Mouse (Mus musculus) heart, postnatal 10 days (tissue): ENCODE results near the gene Pax2. TPM values are rescaled to one million over a fixed set of nuclear protein-coding genes. Genes with fewer than 3 reads are reported as not detected.

Source experiments
- DNase-seq, 2 experiments: peaks; one replicate each; pipeline ENCODE4 v3.0.0; 2021
- intact Hi-C: fragments of 180-260 bp; cut with DNase I; formaldehyde crosslinking; loops from one replicate; pipeline ENCODE4 v1.15.1; 2025
- total RNA-seq, 2 experiments: library from RNA; stranded (reverse); gene quantifications; 2 replicates each; pipeline ENCODE4 v1.2.3; 2021

Pax2 gene
- total RNA-seq, 2 experiments from 2014 or later = not detected

DNA sequence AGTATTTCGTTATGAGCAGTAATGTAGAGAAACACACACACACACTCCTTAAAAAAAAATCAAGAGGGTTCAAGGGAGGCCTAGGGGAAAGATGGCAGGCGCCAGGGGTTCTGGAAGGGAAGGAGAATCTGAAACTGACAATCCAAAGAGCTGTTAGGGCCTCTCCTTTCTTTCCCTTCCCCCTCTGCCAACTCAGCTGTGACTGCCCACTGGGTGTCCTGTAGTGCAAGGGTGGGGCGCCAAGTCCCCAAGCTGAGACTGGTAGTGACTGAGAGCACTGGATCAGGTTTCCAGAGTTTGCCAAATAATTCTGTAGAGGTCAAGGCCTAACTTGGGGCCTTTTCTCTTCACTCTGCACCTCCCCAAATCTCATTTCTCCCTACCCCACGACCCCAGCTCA, 8.4 kb upstream of the Pax2 start:
- DNase-seq = no peak
- intact Hi-C loops = no loop called here

DNA sequence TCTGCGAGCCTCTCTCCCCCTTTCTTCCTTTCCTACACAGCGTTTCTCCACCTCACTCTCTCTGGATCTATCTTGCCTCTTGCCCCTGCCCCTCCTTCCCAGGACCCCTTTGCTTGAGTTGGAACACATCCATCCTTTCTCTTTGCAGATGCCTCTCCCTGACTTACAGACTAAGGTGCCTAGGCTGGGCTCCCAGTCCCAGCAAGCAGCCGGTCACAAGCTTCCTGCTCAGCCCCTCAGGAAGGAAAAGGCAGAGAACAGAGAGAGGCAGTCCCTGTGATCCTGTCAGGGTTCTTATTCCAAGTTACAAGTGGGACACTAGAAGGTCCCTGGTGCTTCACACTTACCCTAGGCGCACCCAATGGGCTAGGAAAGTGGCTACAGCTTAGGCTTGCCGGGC, 7.6 kb upstream of the Pax2 start:
- intact Hi-C loops = no loop called here
- DNase-seq = no peak

DNA sequence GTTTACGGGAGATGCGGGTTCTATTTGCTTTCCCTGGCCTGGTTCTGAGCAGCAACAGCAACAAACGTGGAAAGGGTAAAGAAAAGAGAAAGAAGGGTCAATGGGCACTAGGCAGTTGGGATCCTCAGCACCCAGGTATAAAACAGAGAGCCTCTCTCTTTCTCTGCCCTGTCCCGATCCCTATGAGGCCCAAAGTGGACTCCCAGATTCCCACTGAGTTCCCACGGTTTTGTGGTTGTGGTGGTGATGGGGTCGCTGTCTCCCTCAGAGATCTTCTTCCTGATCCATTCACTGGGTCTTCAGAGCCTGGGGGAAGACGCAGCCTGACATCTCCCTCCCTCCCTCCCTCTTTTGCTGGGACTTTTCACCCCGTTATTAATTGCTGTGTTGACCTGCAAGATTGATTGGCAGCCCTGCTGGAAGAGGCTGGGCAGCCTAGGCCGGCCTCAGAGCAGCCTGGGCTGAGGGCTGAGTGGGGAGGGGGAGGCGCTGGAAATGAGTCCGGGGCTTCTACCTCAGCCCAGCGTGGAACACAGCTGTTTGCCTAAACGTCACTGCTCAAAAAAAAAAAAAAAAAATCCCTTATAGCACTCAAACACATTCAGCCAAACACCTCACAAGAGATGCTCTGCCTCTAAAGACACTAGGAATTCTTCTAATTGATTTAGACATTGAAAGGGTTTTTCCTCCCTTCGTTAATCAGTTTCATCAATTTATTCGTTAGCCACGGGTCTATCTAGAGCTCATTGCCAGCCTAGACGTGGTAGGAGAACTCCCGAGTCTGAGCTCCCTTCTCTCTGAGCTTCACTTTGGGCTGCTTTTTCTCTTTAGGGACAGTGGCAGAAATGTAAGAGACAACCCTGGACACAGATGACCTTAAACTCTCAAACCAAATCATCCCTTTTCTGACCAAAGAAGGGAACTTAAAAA, 6.5 kb upstream of the Pax2 start:
- intact Hi-C loops = no loop called here
- DNase-seq = no peak

DNA sequence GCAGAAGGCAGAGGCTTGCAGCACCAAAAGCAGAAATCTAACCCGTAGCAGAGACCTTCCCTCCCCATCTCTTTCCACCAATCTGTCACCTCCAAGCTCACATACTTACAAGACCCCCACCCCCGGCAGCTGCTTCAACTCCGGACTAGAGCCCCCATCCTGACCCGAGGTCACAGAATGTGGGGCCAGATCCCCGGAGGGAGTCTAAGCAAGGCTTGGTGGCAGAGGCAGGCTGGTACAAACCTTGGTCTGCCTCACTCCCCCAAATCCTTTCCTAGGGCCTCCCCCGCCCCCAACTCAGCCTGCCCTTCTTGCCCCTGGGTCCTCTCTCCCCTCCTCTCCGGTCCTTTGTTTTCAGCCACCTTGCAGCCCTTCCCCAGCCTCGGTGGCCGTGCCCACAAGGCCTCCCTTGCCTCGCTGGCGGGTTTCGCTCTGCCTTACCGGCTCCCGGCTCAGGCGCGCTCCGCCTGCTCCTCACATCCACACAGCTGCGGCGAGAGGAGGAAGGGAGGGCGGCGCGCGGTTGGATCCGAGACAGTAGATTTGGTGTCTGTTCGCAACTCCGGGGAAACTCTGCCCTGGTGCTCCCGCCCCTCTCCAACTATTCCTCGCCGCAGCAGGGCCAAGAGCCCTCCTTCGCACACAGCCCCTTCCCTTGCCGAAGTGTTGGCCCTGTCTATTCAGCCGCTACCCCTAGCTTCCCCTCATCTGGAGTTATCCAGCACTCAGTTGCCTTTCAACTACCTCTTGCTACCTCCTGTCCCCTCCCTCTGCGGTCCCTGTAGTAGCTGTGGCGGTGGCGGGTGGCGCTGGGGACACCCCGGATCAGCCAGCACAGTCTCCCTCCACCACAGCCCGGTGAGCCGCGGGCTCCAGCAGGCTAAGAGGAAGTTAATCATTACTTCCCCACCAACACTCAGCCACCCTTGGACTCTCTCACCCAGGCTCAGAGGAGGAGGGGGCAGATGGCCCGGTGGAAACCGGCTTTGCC, 5.5 kb upstream of the Pax2 start:
- DNase-seq = peak in 1 of 2 experiments; percentile 24
- intact Hi-C loops = loop anchor here (5.0 kb wide), 1 partner anchor 63 kb away; no protein-coding TSS in a partner anchor

DNA sequence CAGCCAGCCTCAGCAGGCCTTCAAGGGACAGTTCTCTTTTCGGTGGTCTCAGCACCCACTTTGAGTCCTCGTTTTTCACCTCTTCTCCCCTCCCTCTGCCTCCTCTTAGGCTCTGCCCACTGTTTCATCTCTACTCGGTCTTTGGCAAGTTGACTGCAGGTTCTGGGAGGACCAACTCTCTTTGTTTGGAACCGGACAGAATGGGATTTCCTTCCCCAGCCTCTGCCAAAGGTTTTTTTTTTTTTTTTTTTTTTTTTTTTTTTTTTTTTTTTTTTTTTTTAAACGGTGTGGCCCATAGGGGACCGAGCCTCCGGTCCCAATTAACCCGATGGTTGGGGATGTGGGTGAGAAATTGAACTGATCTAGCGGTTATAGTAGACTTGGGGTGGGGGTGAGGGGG, 4.8 kb upstream of the Pax2 start:
- intact Hi-C loops = loop anchor here (5.0 kb wide), 1 partner anchor 64 kb away; no protein-coding TSS in a partner anchor
- no peak for DNase-seq

DNA sequence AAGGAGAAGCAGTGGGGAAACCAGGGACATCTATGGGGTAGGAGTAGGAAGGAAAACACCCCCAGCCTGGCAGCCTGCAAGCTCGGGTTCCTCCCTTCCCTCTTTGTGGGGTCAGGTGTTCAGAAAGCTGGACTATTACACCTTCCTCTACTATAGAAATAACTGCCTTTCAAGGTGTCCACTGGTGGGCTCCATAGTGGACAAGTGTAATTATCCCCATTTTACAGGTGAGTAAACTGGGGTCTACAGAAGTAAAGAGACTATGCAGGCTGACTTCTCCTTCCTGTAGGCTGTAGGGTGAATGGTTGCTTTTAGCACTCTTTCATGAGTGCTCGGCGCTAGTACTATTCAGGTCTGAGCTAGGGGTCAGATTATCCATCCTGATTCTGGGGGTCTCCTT, 4.3 kb upstream of the Pax2 start:
- intact Hi-C loops = loop anchor here (5.0 kb wide), 1 partner anchor 64 kb away; no protein-coding TSS in a partner anchor

DNA sequence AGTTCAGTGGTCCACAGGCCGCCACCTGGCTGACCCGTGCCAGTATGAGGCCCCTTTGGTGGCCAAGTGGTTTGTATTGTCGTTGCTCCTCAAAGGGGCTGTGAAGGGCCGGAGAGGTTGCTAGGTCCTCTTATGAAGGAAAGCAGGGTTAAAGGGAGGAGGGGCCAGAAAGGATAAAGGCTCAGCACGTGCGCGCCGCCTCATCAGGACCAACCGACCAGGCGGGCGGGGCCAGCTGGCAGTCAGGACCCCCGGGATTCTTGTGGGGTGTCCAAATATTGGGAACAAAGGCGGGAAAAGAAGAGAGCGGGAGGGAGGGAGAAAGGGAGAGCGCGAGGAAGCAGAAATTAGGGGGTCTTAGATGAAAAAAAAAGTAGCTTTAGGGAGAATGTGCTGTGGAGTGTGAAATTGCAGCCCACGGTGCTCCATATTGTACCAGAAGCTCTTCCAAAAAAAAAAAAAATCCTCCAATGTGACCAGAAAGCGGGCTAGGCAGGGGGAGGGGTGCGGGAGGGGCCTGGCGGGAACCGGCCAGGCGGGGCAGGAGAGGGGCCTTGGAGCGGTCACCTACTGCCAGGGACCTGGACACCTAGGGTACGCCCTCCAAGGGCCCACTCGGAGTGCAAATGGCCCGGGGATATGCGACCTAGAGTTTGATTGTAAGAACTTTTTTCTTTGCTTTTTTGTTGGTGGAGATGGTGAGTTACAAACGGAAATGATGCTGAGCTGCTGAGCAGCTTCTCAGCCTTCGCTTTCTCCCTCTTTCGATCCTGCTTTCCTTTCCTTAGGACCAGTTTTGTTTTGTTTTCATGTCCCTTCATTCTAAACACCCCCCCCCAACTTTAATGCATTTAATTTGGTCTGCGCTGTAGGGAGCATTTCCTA, 3.5 kb upstream of the Pax2 start:
- intact Hi-C loops = loop anchor here (1.0 to 5.0 kb wide), 2 partner anchors 65 to 170 kb away; no protein-coding TSS in a partner anchor

More for the DNA sequence above, 4.3 kb upstream of the Pax2 start:
- DNase-seq = no peak

DNA sequence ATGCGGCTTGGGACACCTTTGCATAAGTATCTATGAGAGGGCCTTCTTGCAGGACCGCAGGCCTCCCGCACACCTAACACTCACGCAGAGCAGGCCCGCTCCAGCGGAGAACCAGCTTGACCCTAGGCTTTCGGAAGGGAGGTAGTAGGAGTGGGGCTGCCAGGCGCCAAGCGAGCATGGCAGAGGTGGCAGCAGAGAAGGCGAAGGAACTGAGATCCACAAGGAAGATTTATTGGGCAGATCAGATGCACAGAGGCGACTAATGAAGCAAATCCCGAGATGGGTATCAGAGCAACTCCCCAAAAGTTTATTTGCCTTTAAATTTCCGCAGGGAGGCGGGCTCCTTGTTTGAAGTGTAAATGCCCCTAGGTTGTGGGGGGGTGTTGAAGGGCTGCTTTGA, 2.5 kb upstream of the Pax2 start:
- intact Hi-C loops = loop anchor here (5.0 kb wide), 1 partner anchor 66 kb away; no protein-coding TSS in a partner anchor
- no peak for DNase-seq

More for the DNA sequence above, 3.5 kb upstream of the Pax2 start:
- no peak for DNase-seq

DNA sequence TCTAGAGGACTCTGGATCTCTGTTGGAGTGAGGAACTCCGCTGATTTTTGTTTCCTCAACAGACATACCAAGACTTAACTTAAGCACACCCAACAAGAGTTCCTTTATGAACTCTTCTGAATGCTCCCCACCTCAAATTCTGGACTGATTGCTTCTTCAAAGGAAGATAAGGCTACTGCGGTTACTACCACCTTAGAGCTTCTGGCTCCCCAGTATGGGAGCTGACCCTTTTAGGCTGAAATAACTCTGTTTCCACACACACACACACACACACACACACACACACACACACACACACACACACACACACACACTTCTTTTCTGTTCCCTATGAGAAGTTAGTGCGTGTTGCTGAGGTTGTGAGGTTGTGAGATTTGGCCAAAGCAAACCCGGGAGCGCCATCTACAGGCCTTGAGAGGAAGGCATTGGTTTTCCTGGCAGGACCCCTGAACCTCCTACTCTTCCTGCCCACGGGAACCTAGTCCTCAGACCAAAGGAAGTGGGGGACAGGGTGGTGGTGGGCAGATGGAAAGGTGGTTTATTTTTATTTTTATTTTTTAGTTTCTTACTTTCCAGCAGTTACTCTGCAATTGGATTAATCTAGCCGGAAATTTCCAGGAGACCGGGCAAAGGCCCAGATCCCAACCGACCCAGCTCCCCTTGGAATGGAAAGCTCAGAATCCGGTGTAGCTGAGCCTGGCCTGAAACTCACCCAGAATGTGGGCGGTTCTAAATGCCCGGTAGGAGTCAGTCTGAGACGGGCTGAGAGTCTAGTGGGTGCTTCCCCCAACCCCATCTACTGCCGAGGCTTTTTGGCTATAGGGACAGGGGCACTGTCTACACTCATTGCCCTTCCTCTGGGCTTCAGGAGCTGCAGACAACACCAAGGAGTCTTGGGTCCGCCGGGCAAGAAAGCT, 1.1 kb upstream of the Pax2 start:
- intact Hi-C loops = loop anchor here (2.0 to 5.0 kb wide), 3 partner anchors 67 to 132 kb away; no protein-coding TSS in a partner anchor
- DNase-seq = peak; percentile 67 to 76

DNA sequence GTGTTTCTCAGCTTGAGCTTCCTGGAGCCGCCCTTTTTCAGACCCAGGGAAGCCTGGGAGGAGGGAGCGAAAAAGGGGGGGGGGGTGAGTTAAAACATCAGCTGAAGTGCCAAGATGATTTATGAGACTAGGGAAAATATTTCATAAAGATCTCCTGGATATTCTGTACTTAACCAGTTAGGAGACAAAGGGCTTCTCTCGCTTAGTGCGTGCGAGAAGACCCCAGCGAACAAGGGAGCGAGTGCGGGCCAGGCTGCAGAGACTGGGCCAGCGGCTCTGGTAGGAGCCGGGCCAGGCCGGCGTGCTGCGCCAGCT, 510 bp upstream of the Pax2 start:
- intact Hi-C loops = loop anchor here (2.0 kb wide), 2 partner anchors 101 to 131 kb away; no protein-coding TSS in a partner anchor
- no peak for DNase-seq

DNA sequence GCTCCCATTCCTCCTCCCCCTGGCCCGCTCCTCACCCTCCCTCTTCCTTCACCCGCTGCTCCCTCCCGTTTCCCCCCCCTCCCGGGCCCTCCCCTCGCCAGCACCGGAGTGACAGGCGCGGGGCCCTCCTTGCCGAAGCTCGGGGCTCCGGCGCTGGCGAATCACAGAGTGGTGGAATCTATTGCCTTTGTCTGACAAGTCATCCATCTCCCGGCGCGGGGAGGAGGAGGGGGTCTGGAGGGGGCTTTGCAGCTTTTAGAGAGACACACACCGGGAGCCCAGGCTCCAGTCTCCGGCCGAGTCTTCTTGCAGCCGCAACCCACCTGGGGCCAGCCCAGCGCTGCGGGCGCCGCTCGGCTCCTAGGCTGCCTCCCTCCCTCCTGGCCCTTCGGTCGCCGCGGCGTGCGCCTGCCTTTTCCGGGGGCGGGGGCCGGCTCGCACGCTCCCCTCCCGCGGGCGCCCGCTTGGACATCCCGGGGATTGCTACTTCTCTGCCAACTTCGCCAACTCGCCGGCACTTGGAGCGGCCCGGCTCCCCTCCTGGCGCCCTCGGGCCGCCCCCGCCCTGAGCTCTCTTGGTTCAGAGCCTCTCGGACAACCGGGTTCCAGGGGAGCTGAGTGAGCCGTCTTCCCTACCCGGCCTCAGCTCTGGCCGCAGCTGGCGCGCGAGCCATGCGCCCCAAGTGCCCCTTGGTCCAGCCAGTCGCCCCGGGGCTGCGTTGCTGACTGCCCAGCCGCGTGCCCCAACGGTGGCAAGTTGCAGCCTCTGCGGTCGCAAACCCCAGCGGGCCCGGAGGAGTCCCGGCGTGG, 781 bp downstream of the Pax2 start:
- no peak for DNase-seq
- intact Hi-C loops = loop anchor here (2.0 kb wide), 1 partner anchor 138 kb away; no protein-coding TSS in a partner anchor

DNA sequence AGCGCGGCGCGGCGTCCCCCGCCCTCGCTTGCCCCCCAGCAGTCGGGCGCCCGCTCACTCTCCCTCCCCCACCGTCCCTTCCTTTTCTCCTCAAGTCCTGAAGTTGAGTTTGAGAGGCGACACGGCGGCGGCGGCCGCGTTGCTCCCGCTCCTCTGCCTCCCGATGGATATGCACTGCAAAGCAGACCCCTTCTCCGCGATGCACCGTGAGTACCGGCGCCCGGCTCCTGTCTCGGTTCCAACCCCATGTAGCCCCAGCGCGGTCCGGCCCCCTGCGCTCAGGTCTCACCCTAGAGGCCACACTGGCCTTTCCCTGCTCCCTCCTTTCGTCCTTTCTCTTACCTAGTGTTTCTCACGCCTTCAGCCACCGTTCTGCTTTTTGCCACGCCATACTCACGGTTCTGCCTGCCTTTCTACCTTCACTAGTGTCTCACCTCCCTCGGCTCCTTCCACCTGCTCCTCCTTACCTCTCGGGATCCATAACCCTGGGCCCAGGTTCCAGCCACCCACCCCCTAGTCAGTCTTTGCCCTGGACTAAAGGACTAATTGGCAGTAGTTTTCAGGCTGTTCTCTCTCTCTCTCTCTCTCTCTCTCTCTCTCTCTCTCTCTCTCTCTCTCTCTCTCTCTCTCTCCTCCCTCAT, 1.5 kb downstream of the Pax2 start:
- intact Hi-C loops = loop anchor here (2.0 kb wide), 1 partner anchor 137 kb away; no protein-coding TSS in a partner anchor
- DNase-seq = no peak

DNA sequence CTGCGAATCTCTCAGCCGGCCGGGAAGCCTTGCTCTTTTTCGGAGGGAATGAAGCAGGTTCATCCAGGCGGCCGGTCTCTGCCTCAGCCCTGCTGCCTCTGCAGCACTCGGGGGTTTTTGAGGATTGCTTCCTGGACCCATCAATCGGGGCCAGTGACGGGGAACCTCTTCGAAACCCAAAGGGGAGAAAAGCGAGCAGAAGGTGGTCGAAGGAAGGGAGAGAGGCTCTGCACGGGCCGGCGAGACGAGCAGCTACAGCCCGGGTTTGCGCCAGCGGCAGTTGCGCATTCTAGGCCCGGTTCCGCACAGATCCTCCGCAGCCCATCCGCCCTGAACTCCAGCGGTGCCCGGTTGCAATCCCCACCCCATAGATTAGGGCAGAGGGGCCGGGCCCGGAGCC, 3.0 kb downstream of the Pax2 start:
- intact Hi-C loops = no loop called here
- DNase-seq = no peak

DNA sequence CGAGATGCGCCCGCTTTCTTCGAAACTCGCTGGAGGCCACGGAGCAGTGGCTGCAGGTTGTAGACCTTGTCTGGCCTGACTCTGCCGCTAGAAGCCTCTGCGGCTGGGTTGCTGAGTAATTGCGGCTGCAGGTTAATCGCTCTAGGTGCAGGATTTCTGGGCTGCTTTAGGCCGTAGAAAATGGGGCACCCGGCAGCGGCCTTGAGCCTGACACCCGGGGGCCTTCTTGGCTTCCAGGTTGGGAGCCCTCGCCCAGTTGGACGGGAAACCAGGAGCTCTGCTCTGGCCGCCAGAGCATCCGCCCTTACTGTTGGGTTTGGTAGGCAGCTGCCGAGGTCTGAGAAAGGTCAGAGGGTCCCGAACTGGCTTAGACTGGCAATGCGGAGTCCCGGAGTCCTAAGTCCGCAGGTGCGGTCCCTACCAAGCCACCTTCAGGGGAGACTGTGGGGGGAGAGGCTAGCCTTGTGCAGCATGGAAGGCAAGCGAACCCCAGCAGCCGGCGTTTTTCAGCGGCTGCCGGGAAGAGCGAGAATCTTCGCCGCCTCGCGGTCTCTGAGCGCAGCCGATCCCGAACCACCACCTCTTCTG, 3.8 kb downstream of the Pax2 start:
- intact Hi-C loops = no loop called here
- peak in 1 of 2 experiments; percentile 22 for DNase-seq

DNA sequence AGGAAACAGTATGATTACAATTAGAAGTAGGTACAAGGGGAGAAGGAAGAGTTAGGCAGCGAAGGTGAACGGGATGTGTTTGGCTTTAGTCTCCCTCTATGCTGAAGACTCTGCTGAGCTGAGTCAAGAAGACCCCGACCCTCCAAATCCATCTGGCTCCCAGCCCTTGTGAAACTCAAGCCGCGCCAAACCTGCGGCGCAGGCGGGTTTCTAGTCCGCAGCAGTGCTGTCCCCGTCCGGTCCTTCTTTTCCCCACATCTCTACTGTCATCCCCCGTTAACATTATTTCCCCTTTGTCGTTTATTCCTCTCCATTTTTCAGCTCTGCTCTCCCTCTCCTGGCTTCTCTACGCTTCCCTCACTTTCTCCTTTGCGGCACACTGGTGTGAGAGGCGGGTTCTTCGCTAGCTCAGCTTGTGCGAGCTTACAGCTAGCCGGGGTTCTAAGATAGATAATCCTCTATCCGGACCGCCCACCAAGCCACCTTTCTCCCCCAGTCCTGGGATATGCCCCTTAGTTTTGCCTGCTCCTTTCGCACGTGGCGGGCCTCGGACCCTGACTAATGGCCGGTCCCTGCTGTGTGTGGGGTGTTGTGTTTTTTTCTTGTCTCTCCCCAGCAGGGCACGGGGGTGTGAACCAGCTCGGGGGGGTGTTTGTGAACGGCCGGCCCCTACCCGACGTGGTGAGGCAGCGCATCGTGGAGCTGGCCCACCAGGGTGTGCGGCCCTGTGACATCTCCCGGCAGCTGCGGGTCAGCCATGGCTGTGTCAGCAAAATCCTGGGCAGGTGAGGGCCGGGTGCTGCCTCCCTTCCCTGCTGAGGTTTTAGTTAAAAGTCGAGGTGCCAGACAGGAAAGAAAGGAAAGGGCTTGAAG, 4.7 kb downstream of the Pax2 start:
- intact Hi-C loops = no loop called here
- no peak for DNase-seq

DNA sequence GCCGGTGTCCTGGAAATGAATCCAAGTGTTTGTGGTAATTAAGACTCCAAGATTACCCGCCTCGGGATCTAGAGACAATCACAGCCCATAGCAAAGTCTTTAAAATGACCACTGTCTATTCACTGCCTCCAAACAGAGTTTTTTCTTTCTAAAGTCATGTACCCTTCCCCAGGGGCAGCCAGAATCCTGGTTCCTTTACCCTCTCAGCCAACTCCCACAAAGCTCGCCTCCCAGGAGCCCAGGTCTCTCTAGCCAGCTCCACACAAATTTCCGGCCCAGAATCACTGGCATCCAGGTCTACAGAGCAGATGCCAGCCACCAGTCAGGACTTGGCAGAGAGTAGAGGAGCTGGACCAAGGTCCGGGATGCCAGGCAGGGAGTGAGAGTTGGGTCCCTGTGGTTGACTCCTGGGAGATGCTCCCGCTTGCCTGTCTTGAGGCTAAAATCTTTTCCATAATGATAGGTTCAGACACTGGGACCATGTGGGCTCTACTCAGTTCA, 6.3 kb downstream of the Pax2 start:
- intact Hi-C loops = no loop called here
- no peak for DNase-seq
